Mouse (Mus musculus): ENCODE measurements around the gene Adam15.

The Adam15 gene

DNA sequence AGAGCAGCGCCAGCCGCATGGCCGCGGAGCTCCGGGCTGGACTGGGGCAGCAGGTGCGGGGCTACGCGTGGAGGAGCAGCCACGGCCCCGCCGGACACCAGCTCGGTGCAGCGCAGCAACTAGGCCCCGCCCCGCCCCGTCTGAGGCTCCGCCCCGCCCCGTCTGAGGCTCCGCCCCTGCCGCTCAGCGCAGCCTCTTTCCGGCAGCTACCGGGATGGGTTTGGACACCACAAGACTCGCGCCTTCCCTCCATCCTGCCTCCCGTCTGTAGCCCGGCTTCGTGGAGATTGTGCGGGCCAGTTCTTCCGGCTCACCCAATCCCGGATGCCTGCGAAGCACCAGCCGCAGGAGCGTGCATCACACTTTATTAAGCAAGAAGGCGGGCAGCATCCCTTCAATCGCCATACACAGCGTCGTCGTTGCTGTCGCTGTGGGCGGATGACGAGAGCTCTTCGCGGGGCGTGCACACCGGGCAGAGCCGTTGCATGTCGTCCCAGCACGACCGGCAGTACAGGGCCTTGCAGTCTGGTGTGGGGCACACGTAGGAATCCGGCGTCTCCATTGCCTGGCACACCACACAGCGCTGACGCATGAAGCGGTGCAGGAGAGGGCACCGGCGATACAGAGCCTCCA is at the start of gene Adam15:
Gene Adam15 (minus strand): TSS at position 128 of the 633 bp plus-strand sequence.
- peak; percentile 97 to 98 for DNase-seq

DNA sequence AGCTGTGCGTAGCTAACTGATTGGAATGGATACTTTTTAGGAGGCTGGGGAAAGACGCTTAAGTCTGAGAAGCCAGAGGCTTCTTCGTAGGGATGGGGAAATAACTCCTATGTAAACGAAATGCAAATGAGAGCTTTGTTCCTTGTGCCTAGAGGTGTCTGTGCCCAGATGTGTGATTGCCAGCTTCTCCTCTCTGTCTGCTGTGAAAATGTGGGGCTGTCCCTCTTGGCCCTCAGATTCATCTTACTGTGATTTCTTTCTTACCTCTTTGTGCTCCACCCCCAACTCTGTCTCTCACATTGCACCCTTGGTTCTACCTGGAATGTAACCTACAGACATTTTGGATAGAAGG is 46.8 kb upstream of the Adam15 start:
- no peak for DNase-seq

DNA sequence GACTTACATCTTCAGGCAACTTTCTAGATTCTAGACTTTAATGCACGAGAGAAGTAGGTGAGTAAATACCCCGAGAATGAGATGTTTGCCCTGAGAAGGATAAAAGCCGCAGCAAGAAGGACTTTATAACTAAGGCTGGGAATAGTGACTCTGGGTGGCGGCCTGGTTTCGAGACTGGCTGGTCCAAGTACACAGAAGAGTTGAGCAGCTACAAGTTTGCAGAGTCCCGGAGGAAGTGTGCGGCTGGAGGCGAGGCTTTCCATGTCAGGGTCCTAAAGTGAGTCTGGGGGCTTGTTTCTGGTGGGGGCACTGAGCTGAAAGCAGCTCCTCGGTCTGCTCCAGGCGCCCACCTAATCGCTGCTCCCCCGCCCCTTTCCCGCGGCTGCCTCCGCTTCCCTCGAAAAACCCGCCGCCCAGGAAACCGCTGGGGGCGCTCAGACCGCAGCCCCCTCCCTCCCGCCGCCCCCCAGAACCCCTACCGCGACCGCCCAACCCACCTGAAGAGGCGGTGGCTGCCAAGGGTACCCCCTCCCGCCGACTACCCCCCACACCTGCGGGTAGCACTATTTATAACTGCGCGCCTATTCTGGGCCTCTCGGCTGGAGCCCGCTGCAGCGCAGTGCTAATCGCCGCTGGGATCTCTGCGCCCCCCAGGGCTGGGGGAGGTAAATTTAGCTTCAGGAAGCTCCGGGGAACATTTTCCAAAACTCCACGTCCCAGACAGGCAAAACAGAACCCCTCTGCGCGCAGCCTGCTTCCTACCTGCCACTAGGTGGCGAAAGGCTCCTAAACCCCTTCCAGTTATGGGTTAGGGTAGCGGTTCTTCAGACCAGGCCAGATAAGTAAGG is 46.2 kb upstream of the Adam15 start:
- DNase-seq, result peak; percentile 80 to 81

GRCm38 (mm10) chr3:89395419-89395805 is 45.6 kb upstream of the Adam15 start:
- DNase-seq, result peak in 1 of 2 experiments; percentile 37

GRCm38 (mm10) chr3:89394894-89395256 is 45.1 kb upstream of the Adam15 start:
- DNase-seq, result peak; percentile 92 to 94

GRCm38 (mm10) chr3:89394006-89394893 is 44.5 kb upstream of the Adam15 start, which contains the start of gene Zbtb7b:
Gene Zbtb7b (minus strand): TSS chr3:89394776.
- peak; percentile 90 to 91 for DNase-seq

GRCm38 (mm10) chr3:89393605-89394004 is 43.8 kb upstream of the Adam15 start:
- peak; percentile 99 for DNase-seq

- DNase-seq, result peak; percentile 64 to 65
Observed at GRCm38 (mm10) chr3:89392871-89393311, 43.1 kb upstream of the Adam15 start.

GRCm38 (mm10) chr3:89391663-89392511 is 42.1 kb upstream of the Adam15 start:
- peak; percentile 62 to 72 for DNase-seq

GRCm38 (mm10) chr3:89390699-89391662 is 41.2 kb upstream of the Adam15 start:
- peak; percentile 53 to 63 for DNase-seq

DNA sequence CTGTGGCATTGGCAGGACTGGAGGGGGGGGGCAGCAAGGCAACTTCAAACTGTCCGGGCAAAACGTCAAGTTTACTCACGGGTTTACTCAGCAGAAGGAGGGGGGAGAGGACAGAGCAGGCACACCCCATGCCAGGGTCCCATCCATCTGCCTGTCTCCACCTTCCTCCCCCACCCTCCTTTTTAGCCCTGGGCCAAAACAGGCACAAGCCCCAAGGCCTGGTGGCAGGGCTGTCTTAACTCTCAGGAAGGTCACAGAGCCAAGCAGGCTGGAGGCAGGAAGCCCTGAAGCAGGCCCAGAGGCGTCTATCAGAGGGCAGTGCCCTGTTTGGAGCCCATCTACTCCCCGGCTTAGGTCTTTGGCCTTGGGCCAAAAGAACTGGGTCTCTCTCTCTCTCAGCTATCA is 40.3 kb upstream of the Adam15 start:
- DNase-seq, result peak; percentile 56 to 62

GRCm38 (mm10) chr3:89388901-89389740 is 39.3 kb upstream of the Adam15 start:
- DNase-seq, result peak in 1 of 2 experiments; percentile 45

GRCm38 (mm10) chr3:89388134-89388881 is 38.5 kb upstream of the Adam15 start:
- DNase-seq, result peak; percentile 65 to 76

DNA sequence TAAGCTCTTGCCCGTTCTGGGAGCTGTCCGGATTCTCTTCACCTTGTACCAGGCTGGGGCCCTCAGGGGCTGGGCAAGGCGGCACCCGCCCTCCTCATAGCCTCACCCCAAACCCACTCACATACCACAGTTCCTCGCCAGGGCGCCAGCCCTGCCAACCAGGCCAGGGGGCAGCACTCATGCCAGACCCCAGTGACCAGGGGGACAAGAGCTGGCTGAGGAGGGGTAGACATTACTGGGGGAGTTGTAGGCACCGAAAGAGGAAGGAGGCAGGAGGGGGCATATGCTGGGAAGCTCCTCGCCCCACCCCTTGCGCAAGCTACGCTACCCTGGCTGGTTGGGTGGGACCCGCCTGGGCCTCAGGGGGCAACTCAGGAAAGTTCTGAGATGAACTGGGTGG is 37.8 kb upstream of the Adam15 start:
- DNase-seq, result peak in 1 of 2 experiments; percentile 41

- peak in 1 of 2 experiments; percentile 36 for DNase-seq
Observed at GRCm38 (mm10) chr3:89386438-89387420, 36.9 kb upstream of the Adam15 start.

GRCm38 (mm10) chr3:89385451-89385850 is 35.7 kb upstream of the Adam15 start:
- DNase-seq, result no peak

- DNase-seq, result no peak
Observed at GRCm38 (mm10) chr3:89384331-89385076, 34.7 kb upstream of the Adam15 start.

Measured in cerebellum, postnatal 10 days (tissue).